Mouse (Mus musculus): ENCODE data around the gene Zic3. TPM values are rescaled to one million over a fixed set of nuclear protein-coding genes. Genes with fewer than 3 reads are reported as not detected.

Gene Zic3
- total and polyA plus RNA-seq, 2 experiments from 2014 or later, result not detected

GRCm38 (mm10) chrX:58033521-58033920, 11.0 kb downstream of the Zic3 start:
- 12% methylated on average over 22 of the region's 22 CpGs for WGBS
- H3K36me3 ChIP-seq (replicated peaks; ENCODE audit: control insufficient read depth, insufficient read depth, low read length), result no peaks in the 10 kb centered on the region
- no peak overlapping the region for H3K4me2 ChIP-seq (ENCODE audit: low read depth, low read length)
- no peak for TF ChIP-seq CTCF (IDR thresholded peaks at IDR 0.05; ENCODE audit: low read depth)
- no peak for TF ChIP-seq EP300 (IDR thresholded peaks at IDR 0.05; ENCODE audit: low read depth)
- DNase-seq (ENCODE audit: low spot score) (no peak), ATAC-seq (ENCODE audit: insufficient read depth, low read depth) (no peak)
- H3K4me1 ChIP-seq (ENCODE audit: control insufficient read depth, insufficient read depth), result no peaks in the 10 kb centered on the region
- H3K27ac ChIP-seq (ENCODE audit: low read depth), result no peak overlapping the region
- no peak overlapping the region for H3K4me3 ChIP-seq (ENCODE audit: low read depth, low read length)
- no peaks in the 10 kb centered on the region for H3K9me3 ChIP-seq (replicated peaks; ENCODE audit: control insufficient read depth, low read length)
- no peak overlapping the region for H3K9ac ChIP-seq (replicated peaks; ENCODE audit: low read depth, low read length)
- H3K27me3 ChIP-seq (ENCODE audit: control insufficient read depth, insufficient read depth, low read length), result peaks cover 89% of the 10 kb centered on the region

- Histone ChIP-seq H3K27ac (ENCODE audit: low read depth) (no peak overlapping the region), H3K27me3 (ENCODE audit: control insufficient read depth, insufficient read depth, low read length) (peaks cover 74% of the 10 kb centered on the region), H3K36me3 (replicated peaks; ENCODE audit: control insufficient read depth, insufficient read depth, low read length) (no peaks in the 10 kb centered on the region), H3K4me2 (ENCODE audit: low read depth, low read length) (peak overlapping the region; percentile 48), H3K9ac (replicated peaks; ENCODE audit: low read depth, low read length) (no peak overlapping the region), H3K4me3 (ENCODE audit: low read depth, low read length) (peak overlapping the region; percentile 38), H3K4me1 (ENCODE audit: control insufficient read depth, insufficient read depth) (no peaks in the 10 kb centered on the region), H3K9me3 (replicated peaks; ENCODE audit: control insufficient read depth, low read length) (no peaks in the 10 kb centered on the region)
- TF ChIP-seq CTCF (IDR thresholded peaks at IDR 0.05; ENCODE audit: low read depth) (no peak), EP300 (IDR thresholded peaks at IDR 0.05; ENCODE audit: low read depth) (no peak)
- ATAC-seq (ENCODE audit: insufficient read depth, low read depth) (no peak), DNase-seq (ENCODE audit: low spot score) (no peak)
- WGBS, result 21% methylated on average over 59 of the region's 70 CpGs
Measured at GRCm38 (mm10) chrX:58038061-58039007, 15.8 kb downstream of the Zic3 start.

DNA sequence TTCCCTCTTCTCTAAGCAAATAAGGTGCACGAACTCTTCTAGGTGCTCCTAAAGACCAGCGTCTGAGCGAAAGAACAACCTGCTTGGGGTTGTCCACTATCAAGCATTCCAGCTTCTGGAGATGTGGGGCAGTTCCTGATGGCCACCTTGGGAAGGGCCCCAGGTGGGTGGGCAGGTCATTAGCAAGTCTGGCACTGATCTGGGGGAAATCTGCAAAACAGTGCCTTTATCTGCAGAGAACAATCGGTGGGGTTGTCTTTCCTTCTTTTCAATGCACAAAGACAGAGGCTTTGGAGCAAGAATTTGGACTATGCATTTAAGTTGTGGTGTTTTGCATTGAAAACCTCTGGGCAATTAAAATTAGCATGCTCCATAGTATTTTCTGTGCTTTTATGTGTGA, 17.2 kb downstream of the Zic3 start:
- Histone ChIP-seq H3K27me3 (ENCODE audit: control insufficient read depth, insufficient read depth, low read length) (peaks cover 61% of the 10 kb centered on the region), H3K9me3 (replicated peaks; ENCODE audit: control insufficient read depth, low read length) (no peaks in the 10 kb centered on the region), H3K9ac (replicated peaks; ENCODE audit: low read depth, low read length) (no peak overlapping the region), H3K4me2 (ENCODE audit: low read depth, low read length) (no peak overlapping the region), H3K4me1 (ENCODE audit: control insufficient read depth, insufficient read depth) (no peaks in the 10 kb centered on the region), H3K27ac (ENCODE audit: low read depth) (no peak overlapping the region), H3K4me3 (ENCODE audit: low read depth, low read length) (no peak overlapping the region), H3K36me3 (replicated peaks; ENCODE audit: control insufficient read depth, insufficient read depth, low read length) (no peaks in the 10 kb centered on the region)
- WGBS, result 42% methylated on average over 4 of the region's 4 CpGs
- no peak for ATAC-seq (ENCODE audit: insufficient read depth, low read depth)
- DNase-seq (ENCODE audit: low spot score), result no peak
- TF ChIP-seq CTCF (IDR thresholded peaks at IDR 0.05; ENCODE audit: low read depth), result no peak
- no peak for TF ChIP-seq EP300 (IDR thresholded peaks at IDR 0.05; ENCODE audit: low read depth)

DNA sequence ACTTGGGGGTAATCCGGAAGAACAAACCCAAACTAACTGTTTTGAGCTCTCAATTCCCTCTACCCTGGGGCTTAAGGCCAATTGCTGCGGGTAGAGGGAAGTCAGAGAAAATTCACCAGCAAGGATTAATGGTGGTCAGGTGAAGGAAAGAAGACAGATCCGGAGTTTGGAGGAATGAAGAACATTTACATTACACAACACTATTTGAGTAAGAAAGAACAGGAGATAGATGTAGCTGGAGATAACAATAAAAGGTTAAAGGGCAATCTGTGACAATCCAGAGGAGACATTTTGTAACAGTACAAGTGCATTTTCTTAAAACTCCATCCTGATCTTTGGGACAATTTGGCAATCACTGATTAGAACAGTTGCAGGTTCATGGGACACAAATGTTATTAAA, 19.4 kb downstream of the Zic3 start:
- no peaks in the 10 kb centered on the region for H3K36me3 ChIP-seq (replicated peaks; ENCODE audit: control insufficient read depth, insufficient read depth, low read length)
- H3K27ac ChIP-seq (ENCODE audit: low read depth), result no peak overlapping the region
- H3K4me2 ChIP-seq (ENCODE audit: low read depth, low read length), result no peak overlapping the region
- no peak overlapping the region for H3K4me3 ChIP-seq (ENCODE audit: low read depth, low read length)
- no peak overlapping the region for H3K9ac ChIP-seq (replicated peaks; ENCODE audit: low read depth, low read length)
- H3K9me3 ChIP-seq (replicated peaks; ENCODE audit: control insufficient read depth, low read length), result no peaks in the 10 kb centered on the region
- DNase-seq (ENCODE audit: low spot score), result no peak
- H3K4me1 ChIP-seq (ENCODE audit: control insufficient read depth, insufficient read depth), result no peaks in the 10 kb centered on the region
- no peak for ATAC-seq (ENCODE audit: insufficient read depth, low read depth)
- H3K27me3 ChIP-seq (ENCODE audit: control insufficient read depth, insufficient read depth, low read length), result peaks cover 44% of the 10 kb centered on the region
- TF ChIP-seq CTCF (IDR thresholded peaks at IDR 0.05; ENCODE audit: low read depth) (no peak), EP300 (IDR thresholded peaks at IDR 0.05; ENCODE audit: low read depth) (no peak)
- 61% methylated on average over 3 of the region's 3 CpGs for whole genome bisulfite sequencing

- Histone ChIP-seq H3K4me2 (ENCODE audit: low read depth, low read length) (no peak overlapping the region), H3K9me3 (replicated peaks; ENCODE audit: control insufficient read depth, low read length) (no peaks in the 10 kb centered on the region), H3K4me1 (ENCODE audit: control insufficient read depth, insufficient read depth) (no peaks in the 10 kb centered on the region), H3K27ac (ENCODE audit: low read depth) (no peak overlapping the region), H3K36me3 (replicated peaks; ENCODE audit: control insufficient read depth, insufficient read depth, low read length) (no peaks in the 10 kb centered on the region), H3K4me3 (ENCODE audit: low read depth, low read length) (no peak overlapping the region), H3K27me3 (ENCODE audit: control insufficient read depth, insufficient read depth, low read length) (peaks cover 39% of the 10 kb centered on the region), H3K9ac (replicated peaks; ENCODE audit: low read depth, low read length) (no peak overlapping the region)
- ATAC-seq (ENCODE audit: insufficient read depth, low read depth) (no peak), DNase-seq (ENCODE audit: low spot score) (no peak)
- TF ChIP-seq EP300 (IDR thresholded peaks at IDR 0.05; ENCODE audit: low read depth) (no peak), CTCF (IDR thresholded peaks at IDR 0.05; ENCODE audit: low read depth) (no peak)
- WGBS, result 58% methylated on average over 4 of the region's 4 CpGs
Measured at GRCm38 (mm10) chrX:58042512-58042911, 20.0 kb downstream of the Zic3 start.

All from heart, postnatal 0 days (tissue).